Mouse (Mus musculus) forebrain, embryonic 11.5 days (tissue): ENCODE results near the gene Apba1. TPM values are rescaled to one million over a fixed set of nuclear protein-coding genes. Genes with fewer than 3 reads are reported as not detected.
A peak's percentile ranks its signal among the peaks of the same experiment; 100 is the strongest.

ENCODE experiments used
- ATAC-seq: fragments of 200-750 bp; cut with Nextera tagmentation; replicated peaks from 2 replicates; pipeline ENCODE4 v1.8.0; 2017; ENCODE audit warnings: moderate TSS enrichment; ENCODE audit not compliant: low FRiP score
- DNase-seq: peaks from one replicate; pipeline ENCODE4 v3.0.0-alpha.2; 2017; ENCODE audit warnings: low spot score
- H3K27ac ChIP-seq: fragments of 300-500 bp; sonication (generic); 2 replicates; pipeline ENCODE4 v1.5.1; 2014; ENCODE audit warnings: low read depth, low read length
- H3K27me3 ChIP-seq: fragments of 300-500 bp; sonication (generic); 2 replicates; pipeline ENCODE4 v1.6.1; 2014; ENCODE audit warnings: mild to moderate bottlenecking, low read length, mixed read lengths; ENCODE audit not compliant: control insufficient read depth, insufficient read depth
- H3K36me3 ChIP-seq: fragments of 300-500 bp; sonication (generic); 2 replicates; pipeline ENCODE4 v1.6.1; 2014; ENCODE audit warnings: mild to moderate bottlenecking, low read length, moderate library complexity, mixed read lengths; ENCODE audit not compliant: control insufficient read depth, insufficient read depth
- H3K4me1 ChIP-seq: fragments of 300-500 bp; sonication (generic); replicated peaks from 2 replicates; pipeline ENCODE4 v1.6.1; 2014; ENCODE audit warnings: low read length, mixed read lengths; ENCODE audit not compliant: control insufficient read depth, insufficient read depth
- H3K4me2 ChIP-seq: fragments of 300-500 bp; sonication (generic); 2 replicates; pipeline ENCODE4 v1.6.1; 2014; ENCODE audit warnings: low read depth, mild to moderate bottlenecking, low read length, moderate library complexity, mixed read lengths; ENCODE audit not compliant: severe bottlenecking
- H3K4me3 ChIP-seq: fragments of 300-500 bp; sonication (generic); 2 replicates; pipeline ENCODE4 v1.5.1; 2014; ENCODE audit warnings: low read depth, low read length
- H3K9ac ChIP-seq: fragments of 300-500 bp; sonication (generic); 2 replicates; pipeline ENCODE4 v1.6.1; 2014; ENCODE audit warnings: low read length
- H3K9me3 ChIP-seq: fragments of 300-500 bp; sonication (generic); 2 replicates; pipeline ENCODE4 v1.6.1; 2016; ENCODE audit warnings: low read length, mixed read lengths; ENCODE audit not compliant: control insufficient read depth
- WGBS: fragments of 180-500 bp; shearing (Covaris S2); extraction: QIAGEN DNeasy Blood & Tissue Kit; methylation state at CpG from one replicate; pipeline ENCODE4 v1.1.7; 2014; 5-methylcytosine and 5-hydroxymethylcytosine counted together
- polyA plus RNA-seq: library from polyadenylated mRNA; unstranded; fragments of >200 nt; fragmentation: Nextera tagmentation; extraction: Ambion mirVana; gene quantifications from 2 replicates; pipeline ENCODE4 v1.2.1, GENCODE M21; 2014

Gene Apba1
- polyA plus RNA-seq, result 0.92 and 1.2 TPM in 2 replicates

- peaks cover 15% of the 10 kb centered on the region for H3K27me3 ChIP-seq
These were observed at the start of gene Apba1 for GRCm38 (mm10) chr19:23758554-23759321. Gene Apba1 (plus strand): TSS chr19:23758887.

DNA sequence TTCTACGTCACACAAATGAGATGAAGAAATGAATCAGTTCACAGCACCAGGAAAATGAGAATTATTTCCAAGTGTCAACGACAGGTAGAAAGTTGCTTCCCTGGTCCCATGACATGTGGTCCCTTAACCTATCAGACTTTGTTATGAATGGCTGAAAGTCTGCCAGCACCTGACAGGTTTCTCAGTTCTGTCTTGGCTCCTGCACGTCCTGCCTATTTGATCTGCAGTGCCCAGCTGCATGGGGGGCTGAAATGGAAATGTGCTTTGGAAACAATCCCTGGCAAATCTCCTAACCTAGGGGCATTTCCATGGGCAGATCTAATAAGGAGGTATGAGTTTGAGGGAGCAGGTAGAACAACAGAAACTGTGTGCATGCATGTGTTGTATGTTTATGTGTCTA is 12.2 kb upstream of the Apba1 start:
- no peak for DNase-seq
- Histone ChIP-seq H3K4me3 (no peak overlapping the region), H3K4me2 (no peak overlapping the region), H3K9ac (no peak overlapping the region), H3K36me3 (no peaks in the 10 kb centered on the region), H3K27me3 (no peaks in the 10 kb centered on the region), H3K27ac (no peak overlapping the region), H3K9me3 (no peaks in the 10 kb centered on the region), H3K4me1 (no peaks in the 10 kb centered on the region)
- no peak for ATAC-seq
- WGBS, result 77% methylated on average over 3 of the region's 3 CpGs

More at GRCm38 (mm10) chr19:23758554-23759321, at the start of gene Apba1:
- Histone ChIP-seq H3K4me1 (0 out of 2 replicates have a peak, but pooled peaks cover 5% of the 10 kb centered on the region), H3K9ac (peak within 1 kb of the TSS; percentile 83), H3K36me3 (no peaks in the 10 kb centered on the region), H3K4me3 (peak within 1 kb of the TSS; percentile 68), H3K9me3 (no peaks in the 10 kb centered on the region), H3K4me2 (peak within 1 kb of the TSS; percentile 86), H3K27ac (peak within 1 kb of the TSS; percentile 50; the same call in 1 of the 2 replicates)
- DNase-seq (peak; percentile 87), ATAC-seq (peak; percentile 82)
- WGBS, result under 1% methylated on average over 77 of the region's 98 CpGs

- peaks cover 15% of the 10 kb centered on the region for H3K27me3 ChIP-seq
- H3K4me1 ChIP-seq, result 0 out of 2 replicates have a peak, but pooled peaks cover 5% of the 10 kb centered on the region
- no peak overlapping the region for H3K9ac ChIP-seq
- 19% methylated on average over 7 of the region's 7 CpGs for WGBS
- H3K4me2 ChIP-seq, result no peak overlapping the region
- H3K27ac ChIP-seq, result no peak overlapping the region
- DNase-seq, result no peak
- ATAC-seq, result no peak
- H3K4me3 ChIP-seq, result no peak overlapping the region
- H3K9me3 ChIP-seq, result no peaks in the 10 kb centered on the region
- H3K36me3 ChIP-seq, result no peaks in the 10 kb centered on the region
These were observed 1.7 kb upstream of the Apba1 start for GRCm38 (mm10) chr19:23757011-23757410.

DNA sequence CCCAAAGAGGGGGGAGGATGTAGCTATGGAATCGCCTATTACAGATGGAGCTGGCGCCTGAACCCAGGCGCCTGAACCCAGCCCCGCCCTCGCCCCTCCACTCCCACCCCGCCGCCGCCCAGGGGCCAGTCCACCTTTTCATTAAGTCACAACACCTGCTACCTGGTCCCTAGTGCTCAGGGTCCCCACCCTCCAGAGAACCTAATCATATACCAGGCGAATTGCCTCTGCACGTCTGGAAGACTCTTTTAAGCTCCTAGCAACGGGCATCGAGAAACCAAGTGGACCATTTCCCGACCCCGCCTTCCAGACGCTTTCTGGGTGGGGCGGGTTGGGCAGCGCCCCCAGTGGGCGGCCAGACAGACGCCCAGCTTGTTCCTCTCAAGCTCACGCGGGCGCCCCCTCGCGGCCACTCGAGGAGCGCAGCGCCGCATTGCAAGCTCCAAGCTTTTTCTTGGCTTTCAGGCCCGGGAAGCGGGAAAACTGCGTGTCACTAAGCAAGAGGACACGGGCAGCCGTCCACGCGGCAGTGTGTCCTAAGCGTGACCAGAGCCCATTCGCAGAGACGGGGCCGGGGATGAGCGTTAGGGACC is 630 bp upstream of the Apba1 start:
- peak; percentile 99 for DNase-seq

GRCm38 (mm10) chr19:23759322-23759945 is 747 bp downstream of the Apba1 start:
- H3K9me3 ChIP-seq, result no peaks in the 10 kb centered on the region
- peak overlapping the region; percentile 68 for H3K4me3 ChIP-seq
- H3K27me3 ChIP-seq, result peaks cover 15% of the 10 kb centered on the region
- DNase-seq, result no peak
- ATAC-seq, result no peak
- peak overlapping the region; percentile 83 for H3K9ac ChIP-seq
- peak overlapping the region; percentile 46; the same call in 1 of the 2 replicates for H3K27ac ChIP-seq
- H3K4me2 ChIP-seq, result peak overlapping the region; percentile 86
- 2% methylated on average over 17 of the region's 17 CpGs for WGBS
- H3K4me1 ChIP-seq, result 0 out of 2 replicates have a peak, but pooled peaks cover 5% of the 10 kb centered on the region
- no peaks in the 10 kb centered on the region for H3K36me3 ChIP-seq

More for the DNA sequence above, 630 bp upstream of the Apba1 start:
- peak; percentile 82 for ATAC-seq
- Histone ChIP-seq H3K9me3 (no peaks in the 10 kb centered on the region), H3K4me3 (peak overlapping the region; percentile 68), H3K27me3 (peaks cover 15% of the 10 kb centered on the region), H3K9ac (peak overlapping the region; percentile 83), H3K4me2 (peak overlapping the region; percentile 86), H3K27ac (peak overlapping the region; percentile 50; the same call in 1 of the 2 replicates), H3K4me1 (0 out of 2 replicates have a peak, but pooled peaks cover 5% of the 10 kb centered on the region), H3K36me3 (no peaks in the 10 kb centered on the region)
- under 1% methylated on average over 40 of the region's 40 CpGs for WGBS

DNA sequence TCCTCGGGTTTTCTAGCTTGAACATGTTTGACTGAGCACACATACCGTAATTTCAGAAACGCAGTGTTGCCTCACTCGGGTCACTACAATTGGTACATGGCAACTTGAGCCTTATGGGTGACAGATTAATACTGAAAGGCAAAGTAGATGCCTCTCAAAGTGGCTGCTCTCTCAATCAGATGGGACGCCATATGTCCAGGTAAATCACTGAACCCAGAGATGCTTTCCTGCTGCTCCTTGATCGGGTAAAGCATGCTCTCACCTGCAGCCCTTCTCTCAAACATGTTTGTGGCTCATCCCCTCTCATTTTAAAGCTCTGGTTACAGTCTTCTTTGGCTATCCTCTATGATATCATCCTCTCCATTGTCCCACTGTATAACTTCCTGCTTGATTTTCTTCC is 4.7 kb downstream of the Apba1 start:
- Histone ChIP-seq H3K9me3 (no peaks in the 10 kb centered on the region), H3K27me3 (peaks cover 13% of the 10 kb centered on the region), H3K9ac (no peak overlapping the region), H3K36me3 (no peaks in the 10 kb centered on the region), H3K4me1 (0 out of 2 replicates have a peak, but pooled peaks cover 5% of the 10 kb centered on the region), H3K4me3 (no peak overlapping the region), H3K27ac (no peak overlapping the region), H3K4me2 (no peak overlapping the region)
- DNase-seq (no peak), ATAC-seq (no peak)
- WGBS, result 88% methylated on average over 6 of the region's 6 CpGs

DNA sequence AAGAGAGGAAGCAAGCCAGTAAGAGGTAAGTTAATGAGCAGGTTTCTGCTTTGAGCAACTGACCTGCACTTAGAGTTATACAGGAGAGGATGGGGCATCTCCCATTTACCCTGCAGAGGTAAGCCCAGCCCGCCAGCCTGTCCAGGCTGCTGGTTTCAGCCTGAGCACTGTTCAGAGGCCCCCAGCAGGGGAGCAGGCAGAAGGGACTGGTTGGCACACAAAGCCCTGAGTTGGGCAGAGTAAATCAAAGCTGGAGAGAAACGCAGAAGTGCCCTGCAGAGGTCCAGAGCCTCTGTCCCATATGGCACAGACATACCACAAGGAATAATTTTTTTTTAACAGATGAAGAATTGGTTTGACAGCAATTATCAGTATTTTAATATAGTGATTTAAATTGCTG is 5.4 kb downstream of the Apba1 start:
- no peak for ATAC-seq
- no peaks in the 10 kb centered on the region for H3K9me3 ChIP-seq
- 0 out of 2 replicates have a peak, but pooled peaks cover 5% of the 10 kb centered on the region for H3K4me1 ChIP-seq
- no peak overlapping the region for H3K4me2 ChIP-seq
- H3K27ac ChIP-seq, result no peak overlapping the region
- WGBS, result 44% methylated on average over 2 of the region's 2 CpGs
- no peak overlapping the region for H3K4me3 ChIP-seq
- H3K9ac ChIP-seq, result no peak overlapping the region
- no peaks in the 10 kb centered on the region for H3K36me3 ChIP-seq
- H3K27me3 ChIP-seq, result peaks cover 13% of the 10 kb centered on the region
- no peak for DNase-seq

- ATAC-seq (no peak), DNase-seq (no peak)
- Histone ChIP-seq H3K9ac (no peak overlapping the region), H3K4me1 (peaks cover 10% of the 10 kb centered on the region), H3K27ac (no peak overlapping the region), H3K36me3 (no peaks in the 10 kb centered on the region), H3K9me3 (no peaks in the 10 kb centered on the region), H3K4me2 (no peak overlapping the region), H3K27me3 (no peaks in the 10 kb centered on the region; the same call in 1 of the 2 replicates), H3K4me3 (no peak overlapping the region)
- 37% methylated on average over 5 of the region's 5 CpGs for WGBS
These were observed 10.2 kb downstream of the Apba1 start for GRCm38 (mm10) chr19:23768864-23769263.
